Mouse (Mus musculus) ES-Bruce4 (cell line): Measurements from ENCODE around the gene Notch1. TPM values are rescaled to one million over a fixed set of nuclear protein-coding genes. Genes with fewer than 3 reads are reported as not detected.

ENCODE experiments used
- H3K27ac ChIP-seq: 2 replicates; pipeline ENCODE4 v1.5.1; 2012; ENCODE audit warnings: low read length, inconsistent platforms; ENCODE audit not compliant: insufficient read depth
- H3K27me3 ChIP-seq: 2 replicates; pipeline ENCODE4 v1.6.1; 2012; ENCODE audit warnings: mild to moderate bottlenecking, low read length, inconsistent platforms; ENCODE audit not compliant: control insufficient read depth, poor library complexity, insufficient read depth, severe bottlenecking
- H3K36me3 ChIP-seq: 2 replicates; pipeline ENCODE4 v1.6.1; 2012; ENCODE audit warnings: inconsistent platforms, mild to moderate bottlenecking, low read length, moderate library complexity; ENCODE audit not compliant: control insufficient read depth, poor library complexity, insufficient read depth, severe bottlenecking
- H3K4me1 ChIP-seq: one replicate; pipeline ENCODE4 v1.8.1; 2011; ENCODE audit warnings: low read length; ENCODE audit not compliant: control insufficient read depth, insufficient read depth
- H3K4me3 ChIP-seq: 2 replicates; pipeline ENCODE4 v1.5.1; 2011; ENCODE audit warnings: low read depth, mild to moderate bottlenecking, low read length
- H3K9ac ChIP-seq: 2 replicates; pipeline ENCODE4 v1.6.1; 2012; ENCODE audit warnings: low read depth, mild to moderate bottlenecking, inconsistent platforms; ENCODE audit not compliant: poor library complexity, severe bottlenecking
- H3K9me3 ChIP-seq: replicated peaks from 2 replicates; pipeline ENCODE4 v1.6.1; 2012; ENCODE audit warnings: mild to moderate bottlenecking, low read length, inconsistent platforms; ENCODE audit not compliant: control insufficient read depth, poor library complexity, insufficient read depth, severe bottlenecking
- CTCF ChIP-seq: IDR thresholded peaks from one replicate; pipeline ENCODE4 v1.8.1; 2011; ENCODE audit warnings: low read depth, low read length
- EP300 ChIP-seq: IDR thresholded peaks from 2 replicates; pipeline ENCODE4 v1.6.1; 2011; ENCODE audit warnings: low read depth, low read length; ENCODE audit not compliant: insufficient read depth
- POLR2A ChIP-seq: IDR thresholded peaks from one replicate; pipeline ENCODE4 v1.8.1; 2011; ENCODE audit warnings: low read length; ENCODE audit not compliant: insufficient read depth
- polyA plus RNA-seq: library from polyadenylated mRNA; stranded (reverse); fragments of >200 nt; gene quantifications from 2 replicates; pipeline ENCODE4 v1.2.4, GENCODE M21; 2011; ENCODE audit warnings: low read depth; ENCODE audit not compliant: missing spikeins, insufficient read depth, insufficient read length

Gene Notch1
- polyA plus RNA-seq, 1 experiment: 31.9 TPM

- Histone ChIP-seq H3K9ac (no peak overlapping the region), H3K4me1 (no peaks in the 10 kb centered on the region), H3K36me3 (peaks cover 19% of the 10 kb centered on the region), H3K27me3 (no peaks in the 10 kb centered on the region), H3K9me3 (no peaks in the 10 kb centered on the region), H3K4me3 (no peak overlapping the region), H3K27ac (no peak overlapping the region)
- no peak for TF ChIP-seq POLR2A
- TF ChIP-seq CTCF: peak; percentile 0
Observed at GRCm38 (mm10) chr2:26410091-26410490, 106.4 kb downstream of the Notch1 start.

DNA sequence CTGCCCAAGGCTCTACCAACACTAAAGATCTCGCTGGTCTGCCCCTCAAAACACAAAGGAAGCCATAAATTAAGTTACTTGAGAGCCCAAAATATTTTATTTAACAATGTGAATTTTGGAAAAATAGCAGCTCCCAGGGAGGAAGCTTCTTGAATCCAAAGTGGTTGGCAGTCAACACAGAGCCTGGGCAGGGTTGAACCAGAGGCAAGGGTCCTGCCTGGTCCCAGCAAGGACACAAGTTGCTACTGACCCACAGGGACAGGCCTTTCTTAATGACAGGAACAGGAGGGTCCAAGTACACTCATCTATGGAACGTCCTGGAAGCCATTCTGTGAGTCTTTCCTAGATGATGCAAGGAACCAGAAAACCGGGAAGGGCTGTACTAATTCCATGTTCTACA is 107.1 kb downstream of the Notch1 start:
- peaks cover 14% of the 10 kb centered on the region for H3K36me3 ChIP-seq
- no peaks in the 10 kb centered on the region for H3K4me1 ChIP-seq
- H3K9ac ChIP-seq: no peak overlapping the region
- TF ChIP-seq CTCF (no peak), EP300 (no peak), POLR2A (no peak)
- no peak overlapping the region for H3K4me3 ChIP-seq
- H3K9me3 ChIP-seq: no peaks in the 10 kb centered on the region
- H3K27ac ChIP-seq: no peak overlapping the region
- no peaks in the 10 kb centered on the region for H3K27me3 ChIP-seq

- peaks cover 12% of the 10 kb centered on the region for H3K36me3 ChIP-seq
- peak; percentile 38 for TF ChIP-seq POLR2A
- peak; percentile 91 for TF ChIP-seq CTCF
- 0 out of 2 replicates have a peak, but pooled peaks have one; percentile 19 for TF ChIP-seq EP300
Observed at GRCm38 (mm10) chr2:26408515-26409356, 107.7 kb downstream of the Notch1 start, which contains the start of gene Inpp5e. Gene Inpp5e (minus strand): TSS chr2:26409203.

More at GRCm38 (mm10) chr2:26408515-26409356, 107.7 kb downstream of the Notch1 start, which contains the start of gene Inpp5e:
- Histone ChIP-seq H3K27ac (no peak within 1 kb of the TSS), H3K4me1 (no peaks in the 10 kb centered on the region), H3K4me3 (peak within 1 kb of the TSS; percentile 67), H3K9me3 (no peaks in the 10 kb centered on the region), H3K27me3 (no peaks in the 10 kb centered on the region), H3K9ac (peak within 1 kb of the TSS; percentile 72)

Other genes with a start within 250 kb of the Notch1 start
- gene Ccdc187, start 222.1 kb downstream of the Notch1 start, polyA plus RNA-seq: 0.06 TPM in 1 of 2 replicates, not detected in the other
- gene Gpsm1, start 201.1 kb downstream of the Notch1 start, polyA plus RNA-seq: 16.3 and 16.5 TPM in 2 replicates
- gene Dnlz, start 164.6 kb downstream of the Notch1 start, polyA plus RNA-seq: 9.8 and 10.4 TPM in 2 replicates
- gene Card9, start 155.7 kb downstream of the Notch1 start, polyA plus RNA-seq: not detected in 2 replicates
- gene Snapc4, start 136.0 kb downstream of the Notch1 start, polyA plus RNA-seq: 51.4 and 54.3 TPM in 2 replicates
- 68.4 and 83.0 TPM in 2 replicates for gene Entr1, start 127.3 kb downstream of the Notch1 start, polyA plus RNA-seq
- 161 and 167 TPM in 2 replicates for gene Pmpca, start 127.3 kb downstream of the Notch1 start, polyA plus RNA-seq
- 7.3 and 15.3 TPM in 2 replicates for gene Inpp5e, start 107.5 kb downstream of the Notch1 start, polyA plus RNA-seq
- 51.5 and 55.5 TPM in 2 replicates for gene Sec16a, start 71.4 kb downstream of the Notch1 start, polyA plus RNA-seq
- 37.7 and 41.1 TPM in 2 replicates for gene Egfl7, start 63.4 kb upstream of the Notch1 start, polyA plus RNA-seq
- not detected in 2 replicates for gene Gm20532, start 70.0 kb upstream of the Notch1 start, polyA plus RNA-seq
- 19.7 and 21.0 TPM in 2 replicates for gene Agpat2, start 87.8 kb upstream of the Notch1 start, polyA plus RNA-seq
- gene Fam69b, start 111.8 kb upstream of the Notch1 start, polyA plus RNA-seq: 4.9 and 5.3 TPM in 2 replicates
- not detected in 2 replicates for gene Lcn4, start 154.6 kb upstream of the Notch1 start, polyA plus RNA-seq